Mouse (Mus musculus) cerebral cortex, adult 2 months (tissue): ENCODE results near the gene Vti1a.

Source experiments
- WGBS: fragments of 180-500 bp; shearing (Covaris S2); methylation state at CpG from one replicate; pipeline ENCODE4 v1.1.7; 2018; 5-methylcytosine and 5-hydroxymethylcytosine counted together

The Vti1a gene

GRCm38 (mm10) chr19:55463670-55464069 is 147.6 kb downstream of the Vti1a start:
- WGBS, result 93% methylated on average over 4 of the region's 4 CpGs

GRCm38 (mm10) chr19:55469301-55470051 is 153.4 kb downstream of the Vti1a start:
- 59% methylated on average over 21 of the region's 21 CpGs for WGBS

GRCm38 (mm10) chr19:55472582-55472981 is 156.5 kb downstream of the Vti1a start:
- WGBS, result 86% methylated on average over 8 of the region's 8 CpGs

GRCm38 (mm10) chr19:55474225-55474624 is 158.1 kb downstream of the Vti1a start:
- WGBS, result 81% methylated on average over 6 of the region's 6 CpGs

GRCm38 (mm10) chr19:55480526-55480925 is 164.4 kb downstream of the Vti1a start:
- WGBS, result 75% methylated on average over 5 of the region's 5 CpGs

- 63% methylated on average over 5 of the region's 5 CpGs for WGBS
Observed at GRCm38 (mm10) chr19:55481308-55481707, 165.2 kb downstream of the Vti1a start.

- WGBS, result 65% methylated on average over 5 of the region's 5 CpGs
Observed at GRCm38 (mm10) chr19:55483526-55483925, 167.4 kb downstream of the Vti1a start.

- 92% methylated on average over 6 of the region's 6 CpGs for WGBS
Observed at GRCm38 (mm10) chr19:55484559-55484958, 168.5 kb downstream of the Vti1a start.

GRCm38 (mm10) chr19:55486473-55486872 is 170.4 kb downstream of the Vti1a start:
- 73% methylated on average over 4 of the region's 4 CpGs for WGBS

GRCm38 (mm10) chr19:55491126-55492076 is 175.3 kb downstream of the Vti1a start:
- 71% methylated on average over 15 of the region's 15 CpGs for WGBS

- 74% methylated on average over 9 of the region's 9 CpGs for WGBS
Observed at GRCm38 (mm10) chr19:55496333-55496732, 180.2 kb downstream of the Vti1a start.

- 92% methylated on average over 18 of the region's 18 CpGs for WGBS
Observed at GRCm38 (mm10) chr19:55499179-55499863, 183.2 kb downstream of the Vti1a start.

- WGBS, result 79% methylated on average over 4 of the region's 4 CpGs
Observed at GRCm38 (mm10) chr19:55501985-55502384, 185.9 kb downstream of the Vti1a start.

- WGBS, result 78% methylated on average over 4 of the region's 4 CpGs
Observed at GRCm38 (mm10) chr19:55503771-55504170, 187.7 kb downstream of the Vti1a start.

- WGBS, result 79% methylated on average over 16 of the region's 16 CpGs
Observed at GRCm38 (mm10) chr19:55507748-55508147, 191.7 kb downstream of the Vti1a start.

- 83% methylated on average over 4 of the region's 4 CpGs for WGBS
Observed at GRCm38 (mm10) chr19:55508239-55508638, 192.1 kb downstream of the Vti1a start.

- 87% methylated on average over 5 of the region's 5 CpGs for WGBS
Observed at GRCm38 (mm10) chr19:55508965-55509364, 192.9 kb downstream of the Vti1a start.

- WGBS, result 57% methylated on average over 8 of the region's 8 CpGs
Observed at GRCm38 (mm10) chr19:55509618-55510017, 193.5 kb downstream of the Vti1a start.

GRCm38 (mm10) chr19:55513941-55514340 is 197.8 kb downstream of the Vti1a start:
- 87% methylated on average over 4 of the region's 4 CpGs for WGBS

GRCm38 (mm10) chr19:55520236-55520635 is 204.1 kb downstream of the Vti1a start:
- WGBS, result 82% methylated on average over 2 of the region's 2 CpGs

- WGBS, result 78% methylated on average over 9 of the region's 9 CpGs
Observed at GRCm38 (mm10) chr19:55523340-55523739, 207.2 kb downstream of the Vti1a start.

- WGBS, result 85% methylated on average over 7 of the region's 7 CpGs
Observed at GRCm38 (mm10) chr19:55524385-55524784, 208.3 kb downstream of the Vti1a start.
